Mouse (Mus musculus): ENCODE data around the gene Gm17622. TPM values are rescaled to one million over a fixed set of nuclear protein-coding genes. Genes with fewer than 3 reads are reported as not detected.

Gm17622 gene
- total RNA-seq, 1 experiment from 2014 or later: not detected

Other genes with a start within 250 kb of the Gm17622 start
- gene Poc5, start 102.4 kb upstream of the Gm17622 start, total RNA-seq (2017): 8.9 to 26.0 TPM (median 24.2 TPM) in 3 replicates
- gene Ankdd1b, start 19.5 kb upstream of the Gm17622 start, total RNA-seq (2017): 0.19 TPM in 1 of 3 replicates, not detected in the others
- gene Polk, start 51.8 kb downstream of the Gm17622 start, total RNA-seq (2017): 8.2 to 34.9 TPM (median 12.2 TPM) in 3 replicates
- 65.6 to 111 TPM (median 93.7 TPM) in 3 replicates for gene Col4a3bp, start 51.9 kb downstream of the Gm17622 start, total RNA-seq (2017)
- 49.8 to 81.5 TPM (median 53.9 TPM) in 3 replicates for gene Hmgcr, start 180.2 kb downstream of the Gm17622 start, total RNA-seq (2017)